Mouse (Mus musculus): ENCODE measurements around the gene Phb.

Phb gene

DNA sequence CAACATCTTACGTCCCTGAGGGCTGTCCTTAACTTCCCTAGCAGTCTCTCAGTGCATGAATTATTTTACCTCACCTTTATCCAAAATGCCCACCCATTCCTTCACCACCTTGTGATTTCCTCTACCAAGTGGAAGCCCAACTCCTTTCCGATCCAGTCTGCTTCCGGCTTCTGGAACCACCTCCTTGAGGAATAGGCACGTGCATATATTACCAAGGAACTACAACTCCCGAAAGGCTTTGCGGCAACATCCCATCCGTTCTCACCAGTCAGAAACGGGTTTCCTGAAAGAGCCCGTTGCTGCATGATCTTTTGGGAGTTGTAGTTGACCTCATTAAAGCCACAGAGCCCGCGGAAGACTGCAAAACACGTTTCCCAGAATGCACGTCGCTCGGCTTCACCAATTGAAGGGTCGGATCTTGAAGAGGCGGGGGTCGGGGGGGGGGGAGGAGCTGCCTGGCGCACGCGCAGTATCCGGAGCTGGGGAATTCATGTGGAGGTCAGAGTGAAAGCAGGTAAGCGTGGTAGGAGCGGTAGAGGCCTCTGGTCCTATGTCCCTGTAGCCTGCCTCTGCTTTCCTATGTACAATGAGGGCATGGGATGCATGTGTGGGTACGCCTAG is at the start of gene Phb:
Phb (plus strand) TSS at position 429 of the 621 bp plus-strand sequence.
- DNase-seq (ENCODE audit: low read depth, low spot score) = peak; percentile 100

DNA sequence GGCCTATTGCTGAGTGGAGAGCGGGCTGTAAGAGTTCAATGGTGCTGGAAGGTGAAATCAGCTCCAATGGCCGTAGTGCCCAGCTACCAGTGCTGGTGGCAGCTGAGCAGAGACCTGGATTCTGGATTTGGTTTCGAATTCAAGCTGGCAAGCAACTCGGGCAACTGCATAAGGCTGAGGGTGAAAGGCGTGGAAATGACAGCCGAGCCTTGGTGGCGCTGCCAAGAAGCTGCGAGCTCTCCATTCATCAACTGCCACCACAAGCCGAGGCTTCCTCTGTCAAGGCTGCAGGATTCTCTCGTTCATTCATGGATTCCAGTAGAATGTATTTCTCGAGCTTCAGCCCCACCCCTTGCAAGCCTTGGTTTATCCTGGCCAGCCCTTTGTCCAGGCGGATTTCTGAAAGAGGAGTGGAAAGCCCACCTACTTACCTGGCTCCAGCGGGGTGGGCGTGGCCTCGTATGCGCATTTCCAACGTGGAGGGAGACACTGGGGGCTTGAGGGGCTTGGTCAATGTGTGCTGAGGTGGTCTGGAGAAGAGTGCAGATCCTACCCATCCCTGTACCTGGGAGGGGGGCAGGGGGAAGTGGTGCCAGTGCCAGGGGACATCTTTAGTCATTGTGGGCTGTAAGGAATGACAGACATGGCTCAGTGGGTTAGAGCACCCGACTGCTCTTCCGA is 48.8 kb upstream of the Phb start:
- peak; percentile 69 for DNase-seq (ENCODE audit: low read depth, low spot score)

DNA sequence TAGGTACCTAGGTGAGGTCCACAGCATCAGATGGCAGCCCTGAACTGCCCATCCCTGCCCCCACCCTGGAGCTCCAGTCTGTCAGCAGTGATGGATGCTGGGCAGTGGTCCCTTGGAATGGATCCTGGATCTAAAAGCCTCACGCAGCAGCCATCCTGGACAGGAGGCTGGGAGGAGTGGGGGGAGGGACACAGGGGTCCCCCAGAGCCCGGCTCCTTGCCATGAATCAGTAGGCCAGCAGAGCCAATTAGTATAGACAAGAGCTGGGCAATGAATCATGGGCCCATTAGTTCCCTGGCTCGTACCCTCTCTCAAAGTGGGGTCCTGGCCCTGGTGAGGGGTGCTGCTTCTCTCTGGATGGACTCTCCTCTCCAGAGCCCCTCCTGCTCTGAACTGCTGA is 47.7 kb upstream of the Phb start:
- no peak for DNase-seq (ENCODE audit: low read depth, low spot score)

DNA sequence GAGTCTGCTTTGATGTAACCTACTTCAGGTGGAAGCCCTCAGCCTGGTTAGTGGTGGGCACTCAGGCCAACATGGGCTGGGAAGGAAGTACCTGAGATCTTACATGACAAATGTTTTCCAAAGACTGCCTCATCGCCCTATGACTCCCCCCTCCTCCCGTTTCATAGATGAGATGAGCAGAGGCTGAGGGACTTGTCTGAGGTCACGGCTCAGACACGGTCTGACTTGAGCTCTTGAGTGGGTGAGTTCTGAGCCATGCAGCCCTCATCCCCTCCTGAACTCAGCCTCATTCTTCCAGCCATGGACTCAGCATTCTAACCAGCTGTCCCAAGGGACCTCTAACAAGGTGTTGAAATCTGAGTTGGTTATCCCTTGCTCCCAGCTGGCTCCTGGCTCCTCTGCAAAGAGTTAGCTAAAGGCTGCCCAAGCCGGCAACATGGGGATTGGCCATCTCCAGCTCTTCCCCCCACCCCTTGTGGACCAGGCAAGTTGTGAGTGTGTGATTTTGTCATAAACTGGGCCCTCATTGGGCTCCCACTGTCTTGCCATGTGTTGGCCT is 46.8 kb upstream of the Phb start:
- DNase-seq (ENCODE audit: low read depth, low spot score) = no peak

DNA sequence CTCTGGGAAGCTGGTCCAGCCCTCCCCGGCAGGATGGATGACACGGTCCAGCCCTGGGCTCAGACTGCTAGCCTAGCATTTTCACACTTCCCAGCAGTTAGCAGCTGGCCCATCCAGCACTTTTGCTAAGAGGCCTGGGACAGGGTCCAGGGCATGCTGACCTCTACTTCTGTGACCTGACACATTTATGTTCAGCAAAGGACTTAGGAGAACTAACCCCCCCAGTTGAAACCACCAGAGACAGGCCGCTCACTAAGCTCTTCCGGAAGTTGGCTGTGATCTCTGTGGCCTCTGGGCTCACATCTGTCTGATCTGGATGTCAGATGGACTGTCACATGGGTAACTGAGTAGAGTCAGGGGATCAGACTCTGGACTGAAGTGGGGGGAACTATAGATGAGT is 45.7 kb upstream of the Phb start:
- no peak for DNase-seq (ENCODE audit: low read depth, low spot score)

DNA sequence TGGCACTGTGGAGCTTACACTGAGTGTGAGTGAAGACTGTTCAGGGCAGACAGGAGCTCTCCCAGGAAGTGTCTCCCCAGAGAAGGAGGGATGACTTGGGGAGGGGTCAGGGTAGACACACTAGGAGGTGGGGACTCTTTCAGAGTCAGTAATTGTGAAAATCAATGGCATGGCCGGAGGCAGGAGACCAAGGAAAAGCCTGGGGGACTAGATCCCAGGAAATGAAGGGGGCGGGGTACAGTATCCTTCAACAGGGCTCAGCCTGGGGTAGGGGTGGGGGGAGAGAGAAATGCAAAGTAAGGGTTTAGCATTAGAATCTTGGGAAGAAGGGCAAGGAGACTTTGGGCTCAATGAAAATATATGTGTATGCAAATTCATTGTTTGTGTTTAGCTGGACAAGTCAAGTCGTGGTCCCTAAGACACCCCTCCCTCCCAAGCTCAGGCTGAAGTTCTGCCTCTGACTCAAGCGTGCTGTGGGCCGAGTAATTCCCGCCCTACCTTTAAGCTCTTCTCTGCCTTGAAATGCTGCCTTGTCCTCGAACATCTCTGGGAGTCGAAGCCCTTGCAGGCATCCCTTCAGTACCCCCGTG is 45.1 kb upstream of the Phb start:
- no peak for DNase-seq (ENCODE audit: low read depth, low spot score)

DNA sequence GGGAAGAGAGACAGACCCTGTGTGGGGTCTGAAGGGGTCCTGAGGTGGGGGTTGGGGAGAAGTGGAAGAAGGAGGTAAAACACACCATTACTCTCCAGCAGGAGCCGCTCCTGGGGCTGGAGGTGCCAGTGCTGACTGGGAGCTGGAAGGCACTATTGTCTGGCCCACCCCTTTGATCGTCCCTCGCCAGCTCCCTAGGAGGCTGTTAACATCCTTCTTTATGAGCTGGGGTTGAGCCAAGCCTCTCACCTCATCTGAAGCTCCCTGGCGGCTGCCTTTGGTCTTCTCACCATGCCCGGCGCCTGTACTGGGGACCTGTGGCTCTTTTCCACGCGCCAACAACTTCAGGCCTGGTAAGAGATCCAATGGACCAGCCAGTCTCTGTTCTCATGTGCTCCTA is 44.3 kb upstream of the Phb start:
- no peak for DNase-seq (ENCODE audit: low read depth, low spot score)

DNA sequence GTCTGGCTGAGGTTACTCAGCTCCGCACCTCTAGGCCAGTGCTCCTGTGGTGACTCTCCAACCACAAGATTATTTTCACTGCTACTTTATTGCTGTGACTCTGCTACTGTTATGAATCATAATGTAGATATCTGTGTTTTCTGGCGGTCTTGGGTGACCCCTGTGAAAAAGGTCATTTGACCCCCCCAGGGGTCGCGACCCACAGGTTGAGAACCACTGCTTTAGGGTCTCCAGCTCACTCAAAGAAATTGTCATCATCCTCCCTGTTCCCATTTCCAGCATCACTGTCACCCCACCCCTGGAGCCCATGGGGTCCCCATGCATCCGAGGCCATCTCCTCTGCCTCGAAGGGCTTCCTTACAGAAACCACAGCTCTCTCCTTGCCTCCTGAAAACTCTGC is 36.2 kb upstream of the Phb start:
- DNase-seq (ENCODE audit: low read depth, low spot score) = no peak

DNA sequence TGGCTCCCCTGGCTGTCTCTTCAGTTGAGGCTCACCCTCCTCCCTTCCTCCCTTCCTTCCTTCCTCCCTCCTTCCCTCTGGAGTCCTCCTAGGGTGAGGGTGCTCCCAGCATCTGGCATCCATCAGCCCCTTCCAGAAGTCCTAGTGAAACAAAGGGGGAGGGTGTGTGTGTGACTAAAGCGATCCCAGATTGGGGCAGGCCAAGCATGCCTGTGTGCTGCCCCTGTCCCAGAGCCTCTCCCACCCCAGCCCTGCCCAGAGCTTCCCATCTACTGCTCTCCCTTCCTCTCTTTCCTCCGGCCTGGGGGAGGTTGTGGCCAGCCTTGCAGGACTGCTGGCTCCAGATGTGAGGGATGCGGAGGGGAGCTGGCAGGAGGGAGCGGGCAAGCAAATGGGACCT is 35.5 kb upstream of the Phb start:
- no peak for DNase-seq (ENCODE audit: low read depth, low spot score)

DNA sequence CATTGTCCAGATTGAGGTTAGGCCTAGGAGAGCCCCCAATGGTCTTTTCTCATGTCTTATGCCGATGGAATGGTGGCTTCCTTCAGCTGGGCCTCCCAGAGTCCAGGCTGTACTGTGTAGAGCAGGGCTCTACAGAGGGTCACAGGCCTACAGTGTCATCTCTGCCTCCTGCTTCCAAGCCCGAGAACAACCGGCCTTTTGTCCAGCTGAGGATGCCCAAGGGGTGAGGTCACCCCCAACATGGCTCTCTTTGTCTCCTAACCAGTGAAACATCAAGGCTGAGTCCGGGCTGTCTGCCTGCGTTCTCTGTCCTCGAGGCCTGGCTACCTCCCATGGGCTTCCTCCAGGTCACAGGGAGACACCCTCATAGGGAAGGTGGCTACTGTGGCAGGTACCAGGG is 34.3 kb upstream of the Phb start:
- DNase-seq (ENCODE audit: low read depth, low spot score) = peak; percentile 88

DNA sequence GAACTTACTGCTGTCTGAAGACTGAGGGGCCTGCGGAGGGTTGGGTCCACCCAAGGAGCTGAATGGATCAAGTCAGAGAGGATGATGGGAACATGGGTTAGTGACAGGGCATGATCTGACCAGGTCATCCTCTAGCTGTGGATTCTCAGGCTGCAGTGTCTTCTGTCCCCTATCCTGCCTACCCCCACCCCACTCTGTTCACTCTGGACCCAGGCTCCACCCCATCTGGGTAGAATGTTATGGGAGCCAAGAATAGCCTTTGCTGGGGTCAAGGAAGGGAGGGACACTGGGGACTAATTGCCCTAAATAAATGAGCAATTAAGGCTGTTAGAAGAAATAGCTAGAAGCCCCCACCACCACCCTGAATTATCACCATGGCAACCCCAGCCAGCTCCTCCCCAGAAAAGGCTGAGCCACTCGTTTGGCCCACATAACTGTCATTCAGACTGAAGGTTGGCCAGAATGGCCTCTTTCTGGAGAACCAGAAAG is 33.2 kb upstream of the Phb start:
- DNase-seq (ENCODE audit: low read depth, low spot score) = no peak

DNA sequence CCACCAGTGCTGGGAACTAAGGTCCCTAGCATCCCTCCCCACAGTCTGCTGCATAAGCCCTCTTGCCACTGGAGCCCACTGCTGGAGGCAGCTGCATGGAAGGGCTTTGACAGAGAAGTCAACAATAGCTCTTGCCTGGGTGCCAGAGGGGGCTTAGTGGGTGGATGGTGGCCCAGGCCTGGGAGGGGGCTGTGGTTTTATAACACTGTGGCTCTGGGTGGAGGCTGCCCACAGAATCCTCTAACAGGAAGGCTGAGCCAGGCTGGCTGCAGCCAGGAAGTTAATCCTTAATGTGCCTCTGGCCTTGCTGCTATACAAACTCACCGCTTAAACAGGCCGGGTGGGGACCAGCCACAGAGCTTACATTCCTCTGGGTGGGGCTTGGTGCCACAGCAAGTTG is 31.7 kb upstream of the Phb start:
- DNase-seq (ENCODE audit: low read depth, low spot score) = no peak

DNA sequence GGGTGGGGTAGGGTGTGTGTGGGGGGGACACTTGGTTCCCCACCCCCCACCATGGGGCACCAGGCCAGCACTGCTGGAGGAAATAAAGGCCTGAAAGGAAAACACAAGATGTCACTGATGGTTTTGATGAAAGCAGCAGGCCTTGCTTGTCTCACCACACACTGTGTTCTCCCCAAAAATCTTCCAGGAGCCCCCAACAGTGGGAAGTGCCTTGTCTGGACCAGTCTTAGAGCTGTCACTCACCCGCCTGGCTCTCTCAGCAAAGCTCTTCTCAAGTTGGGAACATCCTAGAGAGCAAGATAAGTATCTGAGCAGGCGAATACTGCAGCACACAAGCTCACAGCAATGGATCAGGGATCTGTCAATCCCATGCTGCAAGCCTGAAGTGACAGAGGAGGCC is 26.0 kb upstream of the Phb start:
- DNase-seq (ENCODE audit: low read depth, low spot score) = no peak

DNA sequence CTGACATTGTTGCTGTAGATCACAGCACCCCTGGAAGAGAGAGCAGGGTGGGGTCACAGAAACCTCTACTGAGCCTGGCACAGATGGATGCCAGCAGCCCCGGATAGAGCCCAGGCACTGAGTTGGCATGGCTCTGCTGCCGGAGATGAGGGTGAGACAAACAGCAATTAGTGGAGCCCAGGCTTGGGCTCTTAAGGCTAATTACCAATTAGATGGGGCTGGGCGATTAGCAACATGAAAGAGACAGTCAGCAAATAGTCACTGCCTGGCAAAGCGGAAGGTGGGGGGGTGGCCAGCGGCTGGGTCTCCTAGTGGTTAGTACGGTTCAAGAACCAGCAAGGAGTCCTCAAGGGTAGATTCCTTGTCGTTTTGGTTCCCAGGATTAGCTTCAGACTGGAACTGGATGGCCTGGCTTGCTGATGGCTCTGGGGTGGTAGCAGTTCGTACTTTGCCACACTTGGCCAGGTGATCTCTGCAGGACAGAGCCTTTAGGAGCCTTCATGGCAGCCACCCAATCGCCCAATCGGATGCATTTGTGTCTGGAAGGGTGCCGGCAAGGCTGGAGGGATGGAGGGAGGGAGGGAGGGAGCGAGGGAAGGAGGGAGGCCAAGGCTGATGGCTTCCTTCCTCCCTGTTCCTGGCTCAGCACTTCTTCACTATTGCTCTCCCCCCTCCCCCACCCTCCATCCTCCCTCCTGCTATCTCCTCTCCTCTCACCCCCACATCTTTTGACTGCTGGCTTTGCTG is 24.1 kb upstream of the Phb start:
- peak; percentile 28 for DNase-seq (ENCODE audit: low read depth, low spot score)

DNA sequence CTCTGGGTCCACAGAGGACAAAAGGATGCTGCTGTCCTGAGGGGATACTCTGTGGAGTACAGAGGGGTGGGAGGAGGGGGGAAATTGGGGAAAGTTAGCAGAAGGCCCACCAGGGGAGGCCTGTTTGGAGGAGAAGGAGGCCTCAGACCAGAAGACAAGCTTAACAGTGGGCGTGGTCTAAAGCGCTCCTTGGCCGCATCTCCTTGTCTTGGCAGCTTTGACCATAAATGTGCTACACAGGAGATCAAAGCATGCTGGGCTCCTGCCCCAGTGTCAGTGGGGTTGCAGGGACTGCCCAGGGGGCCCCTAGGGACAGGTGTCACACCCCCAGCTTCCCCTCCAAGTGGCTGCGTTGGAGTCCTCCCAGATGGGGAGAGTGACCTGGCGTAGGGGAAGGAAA is 22.9 kb upstream of the Phb start:
- DNase-seq (ENCODE audit: low read depth, low spot score) = no peak

DNA sequence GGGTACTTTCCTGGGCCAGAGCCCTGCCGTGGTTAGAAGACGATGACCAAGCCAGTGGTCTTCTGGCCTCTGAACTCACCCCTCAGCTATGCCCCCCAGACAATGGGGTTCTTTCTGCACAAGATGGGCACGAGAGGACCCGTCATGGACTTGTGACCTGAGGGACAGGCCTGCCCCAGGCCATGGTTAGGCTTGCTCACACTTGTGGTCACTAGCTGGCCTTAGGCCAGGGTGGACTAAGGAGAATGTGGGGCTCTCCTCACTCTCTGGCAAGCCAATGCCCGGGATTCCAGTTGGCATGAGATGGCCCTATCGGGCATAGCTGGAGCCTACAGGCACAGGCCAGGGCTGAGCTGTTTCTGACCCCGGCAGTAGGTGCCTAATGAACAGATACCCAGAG is 22.4 kb upstream of the Phb start:
- DNase-seq (ENCODE audit: low read depth, low spot score) = no peak

DNA sequence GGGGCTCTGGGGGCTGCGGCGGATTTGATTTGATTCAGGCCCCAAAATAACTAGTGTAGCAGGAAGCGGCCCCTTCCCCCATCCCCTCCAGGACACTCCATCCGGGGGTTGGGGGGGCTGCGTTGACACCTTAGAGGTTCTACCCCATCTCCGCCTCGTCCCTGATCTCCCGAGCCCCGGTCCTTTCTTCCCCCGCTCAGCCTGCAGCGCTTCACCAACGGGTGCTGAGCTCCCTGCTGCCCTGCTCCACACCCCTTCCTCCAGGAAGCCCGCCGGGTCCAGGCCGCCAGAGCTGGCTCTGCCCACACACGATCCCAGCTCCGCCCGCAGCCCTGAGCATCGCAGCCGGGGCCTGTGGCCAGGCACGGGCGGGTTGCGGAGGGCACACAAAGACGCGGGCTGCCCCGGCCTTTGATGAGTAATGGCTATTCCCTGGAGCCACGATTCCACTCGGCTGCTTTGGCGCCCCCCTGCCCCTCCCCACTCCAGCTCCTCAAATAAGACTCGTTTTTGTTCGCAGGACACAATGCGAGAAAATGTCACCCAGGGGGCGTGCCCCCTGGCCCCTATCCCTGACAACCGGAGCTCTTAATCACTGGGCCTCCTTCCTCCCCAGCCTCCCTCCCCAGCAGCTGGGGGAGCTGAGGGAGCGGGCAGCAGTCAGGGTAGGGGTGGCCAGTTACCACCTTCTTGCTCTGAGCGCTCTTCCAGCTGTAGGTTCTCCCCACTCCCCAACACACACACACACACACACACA is 21.2 kb upstream of the Phb start:
- DNase-seq (ENCODE audit: low read depth, low spot score) = peak; percentile 35

DNA sequence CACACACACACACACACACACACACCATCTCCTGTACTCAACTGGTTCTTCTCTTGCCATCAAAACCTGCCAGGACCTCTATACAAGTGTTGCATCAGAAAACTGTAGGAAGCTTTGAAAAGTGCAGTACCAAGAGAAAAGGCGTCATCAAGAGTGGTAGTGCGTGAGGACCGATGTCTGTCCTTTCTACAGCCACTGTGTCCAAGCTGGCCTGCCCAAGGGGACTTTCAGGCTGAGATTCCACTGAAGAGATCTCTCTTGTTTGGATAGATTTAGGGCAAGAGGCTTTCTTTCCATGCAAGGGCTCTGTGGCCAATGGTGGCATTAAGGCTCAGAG is 20.6 kb upstream of the Phb start:
- no peak for DNase-seq (ENCODE audit: low read depth, low spot score)

DNA sequence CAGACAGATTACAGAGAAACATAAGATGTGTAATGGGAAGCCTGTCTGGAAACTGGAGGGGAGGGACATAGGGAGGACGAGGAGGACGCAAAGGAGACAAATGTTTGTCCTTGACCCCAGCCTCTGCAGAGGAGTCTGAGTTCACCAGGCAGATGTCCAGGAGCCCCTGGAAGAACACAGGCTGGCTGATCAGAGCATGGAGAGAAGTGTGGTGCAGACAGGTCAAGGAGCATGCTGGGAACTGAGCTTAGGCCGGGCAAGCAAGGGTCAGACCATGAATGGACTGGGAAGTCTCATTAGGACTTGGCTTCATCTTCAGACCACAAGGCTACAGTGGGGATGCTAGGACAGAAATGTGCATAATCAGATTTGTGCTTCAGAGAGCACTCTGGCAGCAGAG is 19.0 kb upstream of the Phb start:
- no peak for DNase-seq (ENCODE audit: low read depth, low spot score)

DNA sequence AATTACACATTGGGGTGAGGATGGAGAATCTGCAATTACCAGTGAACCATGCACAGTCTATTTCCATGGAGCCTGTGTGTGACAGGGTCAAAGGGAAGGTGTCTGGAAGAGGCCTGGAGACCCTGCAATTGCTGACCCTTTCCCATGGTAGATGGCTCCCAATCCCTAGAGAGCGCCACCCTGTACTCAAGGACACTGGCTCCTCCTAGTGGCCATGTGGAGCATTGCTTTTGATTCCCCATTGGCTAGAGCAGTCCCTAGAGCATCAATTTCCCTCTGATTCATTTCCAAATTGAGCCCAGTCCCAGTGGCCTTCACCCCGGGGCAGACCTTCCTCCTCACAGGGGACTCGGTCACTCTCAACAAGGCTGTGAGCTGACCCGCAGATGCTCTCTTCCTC is 17.9 kb upstream of the Phb start:
- DNase-seq (ENCODE audit: low read depth, low spot score) = peak; percentile 79

DNA sequence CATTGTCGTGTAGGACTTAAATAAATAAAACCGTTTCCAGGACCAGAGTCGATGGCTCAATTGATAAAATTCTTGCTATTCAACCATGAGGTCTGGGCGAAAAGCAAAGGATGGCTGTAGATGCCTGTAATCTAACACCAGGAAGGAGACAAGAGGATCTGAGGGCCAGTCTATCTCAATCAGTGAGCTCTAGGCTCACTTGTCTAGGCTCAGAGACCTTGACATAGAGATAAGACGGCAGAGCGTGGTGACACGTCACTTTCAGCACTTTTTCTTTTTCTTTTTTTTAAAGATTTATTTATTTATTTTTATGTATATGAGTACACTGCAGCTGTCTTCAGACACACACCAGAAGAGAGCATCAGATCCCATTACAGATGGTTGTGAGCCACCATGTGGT is 17.2 kb upstream of the Phb start:
- DNase-seq (ENCODE audit: low read depth, low spot score) = no peak

DNA sequence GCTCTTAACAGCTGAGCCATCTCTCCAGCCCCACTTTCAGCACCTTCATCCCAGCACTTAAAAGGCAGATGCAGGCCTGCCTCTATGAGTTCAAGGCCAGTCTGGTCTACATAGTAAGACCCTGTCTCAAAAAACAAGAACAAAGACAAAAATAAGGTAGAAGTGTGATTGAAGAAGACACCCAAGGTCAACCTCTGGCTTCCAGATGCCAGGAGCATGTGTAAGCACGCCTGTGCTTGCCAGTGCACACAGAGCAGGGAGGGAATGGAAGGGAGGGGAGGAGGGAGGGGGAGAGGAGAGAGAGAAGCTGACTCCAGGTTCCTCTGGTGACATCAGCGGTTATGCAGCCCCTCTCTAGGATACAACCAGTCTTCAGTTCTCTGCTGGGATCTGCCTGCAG is 16.8 kb upstream of the Phb start:
- DNase-seq (ENCODE audit: low read depth, low spot score) = no peak

Measured in brain, adult 2 months (tissue).